In genomic region chr2:167349283-167349936, GRCm38 (mm10) we compare ENCODE assay signal across 8 mouse cellular contexts. TPM values are rescaled to one million over a fixed set of nuclear protein-coding genes. Genes with fewer than 3 reads are reported as not detected.
DNase-seq lines count a peak whose midpoint lies in the region; ATAC-seq and TF ChIP-seq lines count a peak whose summit lies in the region.

No protein-coding gene starts in this region.

- ATAC-seq in forebrain, embryonic 12.5 days (ENCODE audit: low FRiP score), result peak; percentile 97
- peak; percentile 93 for ATAC-seq in heart, postnatal 0 days (ENCODE audit: insufficient read depth, low read depth)
- peak; percentile 92 for ATAC-seq in liver, embryonic 15.5 days (ENCODE audit: insufficient read depth)
- peak; percentile 97 for ATAC-seq in neural tube, embryonic 11.5 days (ENCODE audit: insufficient read depth, low FRiP score, low TSS enrichment)
- ATAC-seq in stomach, embryonic 16.5 days (ENCODE audit: insufficient read depth, low FRiP score), result peak; percentile 98

- H3K27me3 ChIP-seq in E14TG2a.4 (ENCODE audit: insufficient read depth, low read length), result peaks cover 25% of the 10 kb centered on the region
- H3K27me3 ChIP-seq in forebrain, embryonic 12.5 days, result peaks cover 15% of the 10 kb centered on the region
- no peaks in the 10 kb centered on the region for H3K27me3 ChIP-seq in heart, postnatal 0 days (ENCODE audit: control insufficient read depth, insufficient read depth, low read length)
- H3K27me3 ChIP-seq in liver, embryonic 15.5 days, result peaks cover 84% of the 10 kb centered on the region
- no peaks in the 10 kb centered on the region for H3K27me3 ChIP-seq in neural tube, embryonic 11.5 days (ENCODE audit: control insufficient read depth, insufficient read depth, low read length)
- H3K27me3 ChIP-seq in stomach, embryonic 16.5 days (ENCODE audit: control insufficient read depth, insufficient read depth, low read length), result no peaks in the 10 kb centered on the region

- H3K9ac ChIP-seq in forebrain, embryonic 12.5 days, result peak overlapping the region; percentile 38; the same call in 1 of the 2 replicates
- no peak overlapping the region for H3K9ac ChIP-seq in heart, postnatal 0 days (replicated peaks; ENCODE audit: low read depth, low read length)
- H3K9ac ChIP-seq in liver, embryonic 15.5 days, result peak overlapping the region; percentile 41; the same call in 1 of the 2 replicates
- H3K9ac ChIP-seq in neural tube, embryonic 11.5 days (ENCODE audit: low read length), result peak overlapping the region; percentile 83
- peak overlapping the region; percentile 62 for H3K9ac ChIP-seq in stomach, embryonic 16.5 days (ENCODE audit: low read length)

- peak overlapping the region; percentile 86 for H3K4me3 ChIP-seq in E14TG2a.4 (replicated peaks; ENCODE audit: low read length)
- peak overlapping the region; percentile 62 for H3K4me3 ChIP-seq in forebrain, embryonic 12.5 days (replicated peaks)
- H3K4me3 ChIP-seq in heart, postnatal 0 days (ENCODE audit: low read depth, low read length), result peak overlapping the region; percentile 76
- H3K4me3 ChIP-seq in liver, embryonic 15.5 days (replicated peaks), result peak overlapping the region; percentile 69
- H3K4me3 ChIP-seq in neural tube, embryonic 11.5 days (ENCODE audit: low read depth, low read length), result peak overlapping the region; percentile 79
- peak overlapping the region; percentile 76 for H3K4me3 ChIP-seq in stomach, embryonic 16.5 days (replicated peaks; ENCODE audit: low read length)

- peak overlapping the region; percentile 80 for H3K4me2 ChIP-seq in forebrain, embryonic 12.5 days
- H3K4me2 ChIP-seq in heart, postnatal 0 days (ENCODE audit: low read depth, low read length), result peak overlapping the region; percentile 88
- peak overlapping the region; percentile 92 for H3K4me2 ChIP-seq in liver, embryonic 15.5 days
- peak overlapping the region; percentile 80 for H3K4me2 ChIP-seq in neural tube, embryonic 11.5 days (ENCODE audit: low read depth)
- peak overlapping the region; percentile 90 for H3K4me2 ChIP-seq in stomach, embryonic 16.5 days (ENCODE audit: low read depth, low read length)

- peaks cover 80% of the 10 kb centered on the region for H3K4me1 ChIP-seq in E14TG2a.4 (replicated peaks; ENCODE audit: low read depth, low read length)
- H3K4me1 ChIP-seq in forebrain, embryonic 12.5 days, result peaks cover 30% of the 10 kb centered on the region
- H3K4me1 ChIP-seq in heart, postnatal 0 days (ENCODE audit: control insufficient read depth, insufficient read depth), result peaks cover 4% of the 10 kb centered on the region; the same call in 1 of the 2 replicates
- peaks cover 66% of the 10 kb centered on the region for H3K4me1 ChIP-seq in liver, embryonic 15.5 days (replicated peaks)
- peaks cover 12% of the 10 kb centered on the region for H3K4me1 ChIP-seq in neural tube, embryonic 11.5 days (ENCODE audit: control insufficient read depth, insufficient read depth, low read length)
- peaks cover 5% of the 10 kb centered on the region for H3K4me1 ChIP-seq in stomach, embryonic 16.5 days (ENCODE audit: control insufficient read depth, insufficient read depth, low read length)

- peak; percentile 84 for DNase-seq in c-Kit-positive CD71-positive TER-119-positive erythroid progenitor cells, embryonic 14.5 days (ENCODE audit: low spot score)
- peak; percentile 90 for DNase-seq in heart, postnatal 0 days (ENCODE audit: low spot score)
- peak; percentile 98 for DNase-seq in kidney, postnatal 36 days
- DNase-seq in neural tube, embryonic 11.5 days (ENCODE audit: low spot score), result peak; percentile 97

- TF ChIP-seq CTCF in E14TG2a.4 (conservative IDR thresholded peaks at IDR 0.05; ENCODE audit: low read length), result no peak
- no peak for TF ChIP-seq CTCF in heart, postnatal 0 days (IDR thresholded peaks at IDR 0.05; ENCODE audit: low read depth)

- 0 out of 2 replicates have a peak overlapping the region, but pooled peaks have one; percentile 9 for H3K27ac ChIP-seq in forebrain, embryonic 12.5 days
- 0 out of 2 replicates have a peak overlapping the region, but pooled peaks have one; percentile 84 for H3K27ac ChIP-seq in heart, postnatal 0 days (ENCODE audit: low read depth)
- peak overlapping the region; percentile 67 for H3K27ac ChIP-seq in liver, embryonic 15.5 days (replicated peaks)
- no peak overlapping the region for H3K27ac ChIP-seq in neural tube, embryonic 11.5 days (ENCODE audit: low read depth, low read length)
- no peak overlapping the region for H3K27ac ChIP-seq in stomach, embryonic 16.5 days (ENCODE audit: low read length)

- no peak for TF ChIP-seq EP300 in heart, postnatal 0 days (IDR thresholded peaks at IDR 0.05; ENCODE audit: low read depth)

- H3K36me3 ChIP-seq in E14TG2a.4 (ENCODE audit: insufficient read depth, low read length), result peaks cover 14% of the 10 kb centered on the region
- H3K36me3 ChIP-seq in forebrain, embryonic 12.5 days (replicated peaks), result no peaks in the 10 kb centered on the region
- H3K36me3 ChIP-seq in heart, postnatal 0 days (replicated peaks; ENCODE audit: control insufficient read depth, insufficient read depth, low read length), result no peaks in the 10 kb centered on the region
- no peaks in the 10 kb centered on the region for H3K36me3 ChIP-seq in liver, embryonic 15.5 days (replicated peaks)
- no peaks in the 10 kb centered on the region for H3K36me3 ChIP-seq in neural tube, embryonic 11.5 days (ENCODE audit: control insufficient read depth, insufficient read depth, low read length)
- no peaks in the 10 kb centered on the region for H3K36me3 ChIP-seq in stomach, embryonic 16.5 days (ENCODE audit: control insufficient read depth, insufficient read depth, low read length)

- H3K9me3 ChIP-seq in E14TG2a.4 (ENCODE audit: low read length), result no peaks in the 10 kb centered on the region
- H3K9me3 ChIP-seq in forebrain, embryonic 12.5 days, result no peaks in the 10 kb centered on the region
- no peaks in the 10 kb centered on the region for H3K9me3 ChIP-seq in heart, postnatal 0 days (replicated peaks; ENCODE audit: control insufficient read depth, low read length)
- H3K9me3 ChIP-seq in liver, embryonic 15.5 days (replicated peaks), result no peaks in the 10 kb centered on the region
- no peaks in the 10 kb centered on the region for H3K9me3 ChIP-seq in neural tube, embryonic 11.5 days (ENCODE audit: control insufficient read depth, low read length)
- no peaks in the 10 kb centered on the region for H3K9me3 ChIP-seq in stomach, embryonic 16.5 days (replicated peaks; ENCODE audit: control insufficient read depth, low read length)

- WGBS in forebrain, embryonic 12.5 days, result under 1% methylated on average over 43 of the region's 50 CpGs
- WGBS in heart, postnatal 0 days, result 1% methylated on average over 38 of the region's 50 CpGs
- under 1% methylated on average over 47 of the region's 50 CpGs for WGBS in liver, embryonic 15.5 days (ENCODE audit: insufficient replicate concordance)
- WGBS in neural tube, embryonic 11.5 days, result under 1% methylated on average over 38 of the region's 50 CpGs
- under 1% methylated on average over 47 of the region's 50 CpGs for WGBS in stomach, embryonic 16.5 days

RNA-seq across cellular contexts. Expression of gene B4galt5, which starts 0.4 kb away (rescaled TPM):
- 7.6 and 13.4 TPM in 2 replicates for polyA plus RNA-seq in forebrain, embryonic 12.5 days (2016; fragmentation: Nextera tagmentation; extraction: Ambion mirVana)
- total RNA-seq in heart, postnatal 0 days (2014; rRNA removed; ENCODE audit: low replicate concordance), result 24.2 and 30.1 TPM in 2 replicates
- polyA plus RNA-seq in heart, postnatal 0 days (2015; fragmentation: Nextera tagmentation; extraction: Ambion mirVana), result 6.5 and 7.5 TPM in 2 replicates
- 2.4 TPM in 2 replicates for polyA plus RNA-seq in liver, embryonic 15.5 days (2015; fragmentation: Nextera tagmentation; extraction: Ambion mirVana)
- polyA plus RNA-seq in neural tube, embryonic 11.5 days (2014; fragmentation: Nextera tagmentation; extraction: Ambion mirVana), result 26.9 and 32.2 TPM in 2 replicates
- polyA plus RNA-seq in stomach, embryonic 16.5 days (2015; fragmentation: Nextera tagmentation; extraction: Ambion mirVana), result 7.0 and 7.5 TPM in 2 replicates

Comparison
In these comparisons a context has a peak if more than half of its experiments do, and no peak if none do; other contexts are left out.
1. H3K27ac ChIP-seq: peak in forebrain, embryonic 12.5 days (single experiment), heart, postnatal 0 days (single experiment) and liver, embryonic 15.5 days (single experiment); none in neural tube, embryonic 11.5 days (single experiment) and stomach, embryonic 16.5 days (single experiment).
2. Peak in every context shown above with its lines, with median percentiles within 50 percentile points of each other: H3K4me3 ChIP-seq, DNase-seq, ATAC-seq and H3K4me2 ChIP-seq.